Mouse (Mus musculus) granulocyte monocyte progenitor cell, adult 5-6 weeks (primary cell): ENCODE measurements at regions not wholly inside any gene's neighbourhood (a gene's known extent, or its start where the extent isn't known, plus 50 kb on each side); places are given as distances from the start of the nearest gene placed in this dataset.

Experiments used
- ATAC-seq: replicated peaks from 2 replicates; pipeline ENCODE4 v1.8.0; 2016; ENCODE audit warnings: mild to moderate bottlenecking, moderate TSS enrichment, inconsistent platforms; ENCODE audit not compliant: poor library complexity, severe bottlenecking

- ATAC-seq, result no peak
These were observed 138.1 kb upstream of the Igf1 start for GRCm38 (mm10) chr10:87719978-87720377.

GRCm38 (mm10) chr10:87722244-87722643 lies 135.8 kb upstream of the Igf1 start:
- no peak for ATAC-seq

- ATAC-seq, result no peak
These were observed 125.4 kb upstream of the Igf1 start for GRCm38 (mm10) chr10:87732658-87733057.

GRCm38 (mm10) chr10:87733241-87733640 lies 124.8 kb upstream of the Igf1 start:
- no peak for ATAC-seq

GRCm38 (mm10) chr10:87740323-87740722 lies 117.7 kb upstream of the Igf1 start:
- no peak for ATAC-seq

GRCm38 (mm10) chr10:87742766-87743165 lies 115.3 kb upstream of the Igf1 start:
- ATAC-seq, result no peak

DNA sequence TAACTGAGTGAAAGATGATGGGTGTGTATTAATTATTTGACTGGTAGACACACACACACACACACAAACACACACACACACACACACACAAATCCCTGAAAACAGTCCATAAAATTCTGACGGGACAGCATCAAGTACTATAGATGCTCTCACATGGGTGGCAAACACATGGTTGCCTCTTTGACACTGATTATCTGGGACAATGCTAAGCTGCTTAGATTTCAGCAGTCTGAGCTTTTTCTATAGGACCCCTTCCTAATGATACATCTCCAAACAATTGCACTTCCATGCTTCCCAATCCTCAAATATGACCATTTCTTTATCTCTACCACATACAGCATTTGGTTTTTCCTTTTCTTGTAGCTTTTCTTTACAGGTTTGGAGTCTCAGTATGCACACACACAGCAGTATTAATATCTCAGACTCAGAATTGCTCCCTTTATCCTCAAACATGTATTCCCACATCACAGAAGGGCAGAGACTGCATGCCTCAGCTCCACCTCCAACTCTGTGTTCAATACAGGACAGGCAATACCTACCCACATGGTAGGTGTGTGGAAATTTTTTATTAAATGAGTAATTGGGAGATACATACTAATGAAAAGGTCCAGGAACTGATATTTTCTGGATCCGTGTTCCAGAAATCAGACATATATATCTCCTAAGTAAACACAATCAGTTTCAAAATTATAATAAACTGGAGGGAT lies 110.1 kb upstream of the Igf1 start:
- no peak for ATAC-seq

DNA sequence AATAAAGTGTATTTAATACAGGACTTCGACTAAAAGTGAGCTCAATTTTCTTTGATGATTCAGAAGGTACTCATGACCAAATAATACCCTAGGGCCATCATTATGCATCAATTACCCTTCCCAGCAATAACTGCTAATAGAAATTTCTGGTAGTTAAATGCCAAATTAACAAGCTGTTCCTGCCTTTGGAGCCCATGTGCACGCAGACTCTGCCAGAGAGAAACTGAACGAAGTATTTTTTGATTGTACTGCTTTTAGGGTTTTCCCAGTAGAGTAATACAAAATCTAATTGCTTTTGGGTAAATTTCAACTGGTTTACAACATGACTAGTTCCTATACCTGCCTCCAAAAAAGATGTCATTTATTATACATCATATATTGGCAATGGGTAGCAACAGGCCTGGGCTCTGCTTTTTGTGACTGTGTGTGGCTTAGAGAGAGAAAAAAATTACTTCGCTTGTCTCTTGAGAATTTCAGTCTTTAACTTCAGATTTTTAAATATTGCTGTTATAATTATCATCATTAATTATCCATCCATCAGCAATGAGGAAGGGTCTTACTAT lies 109.4 kb upstream of the Igf1 start:
- no peak for ATAC-seq

DNA sequence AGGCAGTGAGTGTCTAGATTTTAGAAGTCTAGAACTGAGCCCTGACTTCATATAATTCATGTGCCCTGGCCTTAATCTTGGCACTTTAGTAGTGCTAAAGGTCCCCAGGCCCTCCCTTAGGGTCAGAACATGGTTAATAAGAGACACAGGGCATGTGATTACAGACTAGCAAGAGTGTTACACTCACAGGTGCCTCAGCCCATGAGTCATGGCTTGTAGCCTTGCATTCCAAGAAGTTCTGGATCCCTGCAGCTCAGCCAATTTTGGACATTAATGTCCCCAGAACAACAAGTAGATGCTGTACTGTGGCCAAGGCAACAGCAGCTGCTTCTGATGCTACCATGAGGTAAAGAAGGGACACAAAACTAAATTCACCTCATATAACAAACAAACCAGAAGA lies 107.7 kb upstream of the Igf1 start:
- no peak for ATAC-seq

DNA sequence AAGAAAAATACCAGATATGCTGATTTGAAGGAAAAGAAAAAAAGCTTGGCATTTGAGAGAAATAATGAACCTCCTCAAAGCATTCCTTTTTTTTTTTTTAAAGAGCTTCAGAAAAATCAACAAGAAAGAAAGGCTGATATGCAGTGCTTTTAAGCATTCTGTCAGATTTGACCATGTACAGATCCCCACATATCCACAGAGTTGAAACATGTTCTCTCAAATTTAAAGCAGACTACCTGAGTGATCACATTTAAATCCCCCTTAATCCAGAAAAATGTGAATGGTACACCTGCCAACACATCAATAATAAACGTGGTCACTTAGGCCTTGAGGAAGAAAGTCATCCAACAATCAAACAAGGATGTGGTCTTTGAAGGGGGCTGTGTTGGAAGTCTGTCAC lies 107.1 kb upstream of the Igf1 start:
- no peak for ATAC-seq

DNA sequence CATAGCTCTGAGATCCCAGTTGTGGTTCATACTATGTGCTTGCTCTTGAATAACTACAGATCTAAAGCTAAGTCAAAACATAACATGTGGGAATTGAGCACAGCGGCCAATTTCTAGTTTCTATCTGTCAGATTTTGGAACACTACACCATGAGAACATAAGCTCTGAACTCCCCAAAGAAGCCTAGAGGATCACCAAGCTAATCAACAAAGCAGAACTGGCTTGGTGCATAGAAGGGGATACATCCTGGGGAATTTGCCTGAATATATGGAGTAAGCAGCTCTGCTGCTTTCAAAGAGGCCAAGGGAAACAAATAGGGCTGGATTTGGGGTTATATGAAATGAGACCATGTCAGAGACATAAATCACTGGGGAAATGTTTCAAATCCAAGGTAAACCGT lies 105.9 kb upstream of the Igf1 start:
- no peak for ATAC-seq

GRCm38 (mm10) chr10:87753483-87753882 lies 104.6 kb upstream of the Igf1 start:
- no peak for ATAC-seq

GRCm38 (mm10) chr10:87761528-87762030 lies 96.5 kb upstream of the Igf1 start:
- no peak for ATAC-seq

DNA sequence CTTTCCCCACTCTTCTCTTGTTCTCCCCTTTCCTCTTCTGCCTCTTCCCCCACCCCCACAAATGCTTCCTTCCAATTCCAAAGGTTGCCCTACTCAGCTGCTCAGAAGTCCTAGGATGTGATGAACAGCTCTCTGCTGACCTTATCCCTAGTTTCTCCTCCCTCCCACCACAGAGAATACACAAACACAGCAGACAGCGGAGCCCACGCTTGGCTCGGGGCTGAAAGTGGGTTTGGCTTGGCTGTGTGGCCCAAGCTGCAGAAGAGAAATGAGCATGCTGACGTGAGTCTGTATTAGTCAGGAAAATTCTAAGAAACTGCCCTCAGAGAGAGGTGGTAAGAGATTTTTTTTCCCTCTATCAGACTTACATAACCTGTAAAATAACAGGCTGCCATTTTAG lies 70.5 kb upstream of the Igf1 start:
- no peak for ATAC-seq

GRCm38 (mm10) chr10:87792346-87792745 lies 65.7 kb upstream of the Igf1 start:
- no peak for ATAC-seq

DNA sequence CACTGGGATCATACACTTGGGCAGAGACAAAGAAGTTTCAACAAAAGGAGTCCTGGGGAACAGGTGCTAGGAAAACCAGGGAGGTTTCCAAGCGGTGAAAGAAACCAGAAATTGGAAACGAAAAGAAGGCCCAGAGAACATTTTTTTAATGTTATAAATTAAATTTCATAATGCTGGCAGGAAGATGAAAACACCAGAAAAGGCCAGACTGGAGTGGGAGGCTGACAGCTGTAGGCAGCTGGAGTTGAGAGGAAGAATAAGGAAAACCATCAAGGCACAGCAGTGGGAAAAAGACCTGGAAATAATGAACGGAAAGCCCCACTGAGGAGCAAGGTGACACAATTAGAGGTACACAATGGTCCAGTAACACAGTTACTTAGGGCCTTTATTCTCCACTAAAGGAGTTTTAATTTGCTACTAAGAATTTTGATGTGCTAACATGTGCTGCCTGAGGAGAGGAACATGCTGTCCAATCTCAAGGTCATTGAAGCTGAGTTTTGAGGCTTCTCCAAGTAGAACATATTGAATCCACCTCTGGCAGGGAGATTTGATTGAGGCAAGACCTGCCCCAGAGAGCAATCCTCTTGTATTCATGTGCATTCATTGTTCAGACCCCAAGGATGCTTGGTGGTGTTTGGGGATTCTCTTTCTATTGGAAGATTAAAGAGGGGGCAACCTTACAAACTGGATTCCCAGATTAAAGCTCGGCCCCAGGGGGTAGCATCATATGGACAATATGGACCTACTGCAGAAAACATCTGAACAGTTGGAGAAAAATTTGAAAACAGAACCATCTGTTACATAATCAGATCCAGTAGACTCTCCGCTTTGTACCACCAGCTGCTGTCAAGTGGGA lies 53.9 kb upstream of the Igf1 start:
- no peak for ATAC-seq

DNA sequence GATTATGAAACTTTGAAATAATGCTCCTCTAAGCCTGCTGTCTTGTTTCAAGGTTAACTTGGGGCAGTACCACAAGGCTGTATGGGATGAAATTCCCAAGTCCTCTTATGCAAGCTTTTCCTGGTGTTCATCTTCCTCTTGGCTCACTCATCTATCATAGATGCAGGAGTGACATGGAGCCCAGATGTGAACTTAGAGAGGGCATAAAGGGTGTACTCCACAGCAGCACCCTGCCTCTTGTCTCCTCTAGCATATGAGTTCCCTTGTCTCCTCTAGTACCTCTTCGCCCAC lies 53.3 kb upstream of the Igf1 start:
- ATAC-seq, result no peak
